ENCODE assay signal across 12 mouse cellular contexts in the genomic region with DNA sequence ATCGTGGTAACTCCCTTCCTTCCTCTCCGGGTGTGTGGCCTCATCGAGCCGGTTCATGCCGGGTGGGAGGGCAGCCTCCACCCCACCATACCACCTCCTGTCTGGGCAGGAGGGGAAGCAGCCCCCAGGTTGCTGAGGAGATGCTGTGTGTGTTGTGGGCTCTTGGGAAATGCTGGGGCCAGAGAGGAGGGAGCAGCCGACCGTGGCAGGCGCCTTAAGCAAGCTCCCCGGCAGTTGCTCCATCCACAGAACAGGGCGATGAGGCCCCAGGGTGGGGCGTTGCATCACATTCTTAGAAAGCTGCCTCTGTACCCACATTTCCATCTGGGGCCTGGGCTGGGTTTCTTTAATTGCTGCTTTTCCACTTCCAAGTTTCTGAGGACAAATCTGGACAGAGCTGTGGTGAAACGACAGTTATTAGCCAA. TPM values are rescaled to one million over a fixed set of nuclear protein-coding genes. Genes with fewer than 3 reads are reported as not detected.
DNase-seq lines count a peak whose midpoint lies in the region; ATAC-seq lines count a peak whose summit lies in the region.
"Had no signal": no experiment of that assay in that cellular context is flagged by ENCODE, and none has a peak within 500 bp of the region (broad histone marks: within the 10 kb centered on the region; RNA-seq: fewer than 3 reads in every experiment).

No protein-coding gene starts in this region.

- no peaks in the 10 kb centered on the region; the same call in 1 of the 2 replicates for H3K27me3 ChIP-seq in embryonic facial prominence, embryonic 14.5 days (replicated peaks; ENCODE audit: control insufficient read depth, insufficient read depth, low read length)
- H3K27me3 ChIP-seq in hindbrain, embryonic 11.5 days (ENCODE audit: control insufficient read depth, insufficient read depth, low read length): no peaks in the 10 kb centered on the region
- no peaks in the 10 kb centered on the region for H3K27me3 ChIP-seq in hindbrain, embryonic 12.5 days
- H3K27me3 ChIP-seq: embryonic facial prominence, embryonic 15.5 days had no signal

- WGBS in embryonic facial prominence, embryonic 14.5 days: 59% methylated on average over 9 of the region's 12 CpGs
- 76% methylated on average over 10 of the region's 12 CpGs for WGBS in hindbrain, embryonic 11.5 days
- 69% methylated on average over 12 of the region's 12 CpGs for whole genome bisulfite sequencing in hindbrain, embryonic 12.5 days

- H3K4me3 ChIP-seq in embryonic facial prominence, embryonic 14.5 days (ENCODE audit: low read depth, low read length): no peak overlapping the region
- H3K4me3 ChIP-seq in hindbrain, embryonic 11.5 days (ENCODE audit: low read depth, low read length): no peak overlapping the region
- no peak overlapping the region for H3K4me3 ChIP-seq in hindbrain, embryonic 12.5 days
- H3K4me3 ChIP-seq: embryonic facial prominence, embryonic 15.5 days had no signal

- no peaks in the 10 kb centered on the region for H3K36me3 ChIP-seq in embryonic facial prominence, embryonic 14.5 days (ENCODE audit: control insufficient read depth, insufficient read depth, low read length)
- no peaks in the 10 kb centered on the region for H3K36me3 ChIP-seq in hindbrain, embryonic 11.5 days (ENCODE audit: control insufficient read depth, insufficient read depth, low read length)
- H3K36me3 ChIP-seq in hindbrain, embryonic 12.5 days: no peaks in the 10 kb centered on the region
- H3K36me3 ChIP-seq: embryonic facial prominence, embryonic 15.5 days had no signal

- H3K4me2 ChIP-seq in embryonic facial prominence, embryonic 14.5 days (ENCODE audit: low read depth, low read length): no peak overlapping the region
- no peak overlapping the region for H3K4me2 ChIP-seq in hindbrain, embryonic 11.5 days (replicated peaks; ENCODE audit: low read depth, low read length)
- no peak overlapping the region for H3K4me2 ChIP-seq in hindbrain, embryonic 12.5 days (replicated peaks)
- H3K4me2 ChIP-seq: embryonic facial prominence, embryonic 15.5 days; heart, embryonic 11.5 days had no signal

- no peak overlapping the region for H3K9ac ChIP-seq in embryonic facial prominence, embryonic 14.5 days (ENCODE audit: low read depth, low read length)
- no peak overlapping the region for H3K9ac ChIP-seq in hindbrain, embryonic 11.5 days (ENCODE audit: low read depth, low read length)
- no peak overlapping the region for H3K9ac ChIP-seq in hindbrain, embryonic 12.5 days
- H3K9ac ChIP-seq: embryonic facial prominence, embryonic 15.5 days had no signal

- peak; percentile 18; the same call in 1 of the 2 replicates for ATAC-seq in embryonic facial prominence, embryonic 14.5 days (ENCODE audit: low read depth)
- no peak for ATAC-seq in hindbrain, embryonic 11.5 days (ENCODE audit: low FRiP score)
- no peak for ATAC-seq in hindbrain, embryonic 12.5 days (ENCODE audit: low FRiP score)

- peak; percentile 78 for DNase-seq in adrenal gland, postnatal 14 days
- DNase-seq in adrenal gland, adult 18-20 months (ENCODE audit: low spot score in 2 of 2): no peak
- DNase-seq in 3134 (ENCODE audit: extremely low read depth, insufficient read length, low spot score): peak; percentile 53
- DNase-seq in embryonic facial prominence, embryonic 14.5 days (ENCODE audit: low spot score): peak; percentile 46
- DNase-seq in lung, postnatal 4 days: peak; percentile 73 to 84
- no peak for DNase-seq in natural killer cell, adult 2 months (ENCODE audit: low spot score in 2 of 2)
- DNase-seq in hindbrain, embryonic 11.5 days (ENCODE audit: low spot score): no peak
- DNase-seq: B cell, adult 2 months had no signal

- no peaks in the 10 kb centered on the region for H3K9me3 ChIP-seq in embryonic facial prominence, embryonic 14.5 days (ENCODE audit: control insufficient read depth, low read length)
- H3K9me3 ChIP-seq in hindbrain, embryonic 11.5 days (ENCODE audit: control insufficient read depth, low read length): no peaks in the 10 kb centered on the region
- no peaks in the 10 kb centered on the region for H3K9me3 ChIP-seq in hindbrain, embryonic 12.5 days (replicated peaks)
- H3K9me3 ChIP-seq: embryonic facial prominence, embryonic 15.5 days had no signal

- H3K4me1 ChIP-seq in embryonic facial prominence, embryonic 14.5 days (ENCODE audit: control insufficient read depth, insufficient read depth, low read length): 0 out of 2 replicates have a peak, but pooled peaks cover 3% of the 10 kb centered on the region
- no peaks in the 10 kb centered on the region for H3K4me1 ChIP-seq in hindbrain, embryonic 11.5 days (replicated peaks; ENCODE audit: control insufficient read depth, insufficient read depth, low read length)
- peaks cover 3% of the 10 kb centered on the region; the same call in 1 of the 2 replicates for H3K4me1 ChIP-seq in hindbrain, embryonic 12.5 days

- no peak overlapping the region for H3K27ac ChIP-seq in embryonic facial prominence, embryonic 14.5 days (replicated peaks; ENCODE audit: low read depth, low read length)
- no peak overlapping the region for H3K27ac ChIP-seq in hindbrain, embryonic 11.5 days (ENCODE audit: low read depth, low read length)
- H3K27ac ChIP-seq in hindbrain, embryonic 12.5 days: no peak overlapping the region
- H3K27ac ChIP-seq: embryonic facial prominence, embryonic 15.5 days; macrophage had no signal

RNA-seq across cellular contexts. Expression of gene Tsen2, which starts 25.2 kb away (rescaled TPM):
- 10.6 and 12.4 TPM in 2 replicates for total RNA-seq in adrenal gland, postnatal 14 days (2021)
- 1 to 10 TPM; 6.8 to 8.7 TPM for total RNA-seq in adrenal gland, adult 18-20 months (2021)
- 24.4 and 31.4 TPM in 2 replicates for polyA plus RNA-seq in embryonic facial prominence, embryonic 14.5 days (2014; fragmentation: Nextera tagmentation; extraction: Ambion mirVana)
- polyA plus RNA-seq in hindbrain, embryonic 11.5 days (2014; fragmentation: Nextera tagmentation; extraction: Ambion mirVana): 29.7 and 30.6 TPM in 2 replicates
- 28.4 and 30.4 TPM in 2 replicates for polyA plus RNA-seq in hindbrain, embryonic 12.5 days (2016; fragmentation: Nextera tagmentation; extraction: Ambion mirVana)

Comparison
In these comparisons a context has a peak if more than half of its experiments do, and no peak if none do; other contexts are left out.
1. DNase-seq: peak in adrenal gland, postnatal 14 days (single experiment), 3134 (single experiment), embryonic facial prominence, embryonic 14.5 days (single experiment) and lung, postnatal 4 days (2 of 2); none in adrenal gland, adult 18-20 months (0 of 2), natural killer cell, adult 2 months (0 of 2) and hindbrain, embryonic 11.5 days (single experiment).